Mouse (Mus musculus) E14TG2a.4 (cell line): ENCODE data around the gene 9330182L06Rik.

Source experiments
- CTCF ChIP-seq: conservative IDR thresholded peaks from 2 replicates; pipeline ENCODE4 v1.5.1; 2014; ENCODE audit warnings: low read length
- NANOG ChIP-seq: IDR thresholded peaks from 2 replicates; pipeline ENCODE4 v1.6.1; 2014; ENCODE audit warnings: borderline replicate concordance, low read length, mixed read lengths
- POU5F1 ChIP-seq: IDR thresholded peaks from 2 replicates; pipeline ENCODE4 v1.6.1; 2014; ENCODE audit warnings: low read length, borderline replicate concordance

DNA sequence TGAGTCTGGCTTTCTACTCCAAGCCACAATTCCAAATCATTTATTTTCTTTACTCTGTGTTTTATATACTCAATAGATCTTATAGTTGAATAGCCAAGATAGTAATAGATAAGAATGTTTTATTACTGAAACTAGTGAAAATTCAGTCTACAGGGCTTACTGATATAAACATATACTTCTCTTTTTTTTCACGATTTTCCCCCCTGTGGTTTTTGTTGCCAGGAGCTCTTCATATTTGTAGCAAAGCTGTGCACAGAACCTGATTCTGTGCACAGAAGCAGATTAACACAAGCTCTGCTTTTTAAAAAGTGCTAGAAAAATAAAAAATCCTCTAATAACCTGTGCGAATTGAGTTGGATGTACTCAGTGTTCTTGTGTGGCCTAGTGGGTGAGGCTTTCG lies 79.7 kb downstream of the 9330182L06Rik start:
- no peak for TF ChIP-seq CTCF
- TF ChIP-seq NANOG = no peak
- TF ChIP-seq POU5F1 = no peak
